Mouse (Mus musculus): ENCODE measurements around the gene Gm7903.
"Not testable (repeated sequence)": the region's sequence is repeated elsewhere in the genome, so short reads cannot be mapped to it uniquely, and the experiment has no call there.

- TF ChIP-seq POLR2A (IDR thresholded peaks at IDR 0.05; ENCODE audit: insufficient read length, low read depth); MYOD1 (IDR thresholded peaks at IDR 0.05; ENCODE audit: control insufficient read depth in 1 of 3, insufficient read length in 2 of 3, low read depth in 2 of 3); SRF (IDR thresholded peaks at IDR 0.05; ENCODE audit: control insufficient read depth, insufficient read length, low read depth); TCF3 (IDR thresholded peaks at IDR 0.05; ENCODE audit: insufficient read length, low read depth); POLR2AphosphoS2 (IDR thresholded peaks at IDR 0.05; ENCODE audit: insufficient read length, low read depth); MYOG (IDR thresholded peaks at IDR 0.05; ENCODE audit: control insufficient read depth in 1 of 3, insufficient read depth in 1 of 3, insufficient read length in 2 of 3, low read depth in 2 of 3): not testable (repeated sequence)
Observed at GRCm38 (mm10) chrX:135464160-135464559, 30.5 kb downstream of the Gm7903 start.
